Mouse (Mus musculus): ENCODE data around the gene Scnm1.

Scnm1 gene

GRCm38 (mm10) chr3:95133680-95134101, at the start of gene Scnm1, which contains the start of gene Lysmd1:
Gene Scnm1, minus strand, starts transcription at chr3:95134011.
Gene Lysmd1, plus strand, starts transcription at chr3:95134088.
- peak; percentile 98 for DNase-seq

- no peak for DNase-seq
Measured at GRCm38 (mm10) chr3:95181841-95182240, 48.0 kb upstream of the Scnm1 start.

- DNase-seq = no peak
Measured at GRCm38 (mm10) chr3:95179890-95180289, 46.1 kb upstream of the Scnm1 start.

- no peak for DNase-seq
Measured at GRCm38 (mm10) chr3:95178948-95179347, 45.1 kb upstream of the Scnm1 start.

- no peak for DNase-seq
Measured at GRCm38 (mm10) chr3:95177583-95177982, 43.8 kb upstream of the Scnm1 start.

- no peak for DNase-seq
Measured at GRCm38 (mm10) chr3:95176500-95176899, 42.7 kb upstream of the Scnm1 start.

- peak; percentile 89 for DNase-seq
Measured at GRCm38 (mm10) chr3:95174011-95174592, 40.3 kb upstream of the Scnm1 start.

GRCm38 (mm10) chr3:95173256-95173949, 39.6 kb upstream of the Scnm1 start:
- DNase-seq = peak; percentile 36

- DNase-seq = no peak
Measured at GRCm38 (mm10) chr3:95172526-95173255, 38.9 kb upstream of the Scnm1 start.

GRCm38 (mm10) chr3:95171105-95171504, 37.3 kb upstream of the Scnm1 start:
- no peak for DNase-seq

GRCm38 (mm10) chr3:95169996-95170395, 36.2 kb upstream of the Scnm1 start:
- no peak for DNase-seq

GRCm38 (mm10) chr3:95164840-95165239, 31.0 kb upstream of the Scnm1 start:
- no peak for DNase-seq

- no peak for DNase-seq
Measured at GRCm38 (mm10) chr3:95164256-95164550, 30.4 kb upstream of the Scnm1 start.

- no peak for DNase-seq
Measured at GRCm38 (mm10) chr3:95163419-95164255, 29.8 kb upstream of the Scnm1 start.

- no peak for DNase-seq
Measured at GRCm38 (mm10) chr3:95162345-95162628, 28.5 kb upstream of the Scnm1 start.

- no peak for DNase-seq
Measured at GRCm38 (mm10) chr3:95161618-95162344, 28.0 kb upstream of the Scnm1 start.

- DNase-seq = no peak
Measured at GRCm38 (mm10) chr3:95161041-95161551, 27.3 kb upstream of the Scnm1 start.

- DNase-seq = peak; percentile 91
Measured at GRCm38 (mm10) chr3:95159987-95160963, 26.5 kb upstream of the Scnm1 start, which contains the start of gene Sema6c. Gene Sema6c, plus strand, starts transcription at chr3:95160457.

- no peak for DNase-seq
Measured at GRCm38 (mm10) chr3:95159511-95159986, 25.7 kb upstream of the Scnm1 start.

- DNase-seq = peak; percentile 66
Measured at GRCm38 (mm10) chr3:95153874-95154273, 20.1 kb upstream of the Scnm1 start.

- DNase-seq = peak; percentile 45
Measured at GRCm38 (mm10) chr3:95147924-95148323, 14.1 kb upstream of the Scnm1 start.
